Mouse (Mus musculus): ENCODE measurements around the gene Rbbp5. TPM values are rescaled to one million over a fixed set of nuclear protein-coding genes. Genes with fewer than 3 reads are reported as not detected.

Gene Rbbp5
- polyA plus RNA-seq, 1 experiment from 2014 or later = 14.5 TPM

DNA sequence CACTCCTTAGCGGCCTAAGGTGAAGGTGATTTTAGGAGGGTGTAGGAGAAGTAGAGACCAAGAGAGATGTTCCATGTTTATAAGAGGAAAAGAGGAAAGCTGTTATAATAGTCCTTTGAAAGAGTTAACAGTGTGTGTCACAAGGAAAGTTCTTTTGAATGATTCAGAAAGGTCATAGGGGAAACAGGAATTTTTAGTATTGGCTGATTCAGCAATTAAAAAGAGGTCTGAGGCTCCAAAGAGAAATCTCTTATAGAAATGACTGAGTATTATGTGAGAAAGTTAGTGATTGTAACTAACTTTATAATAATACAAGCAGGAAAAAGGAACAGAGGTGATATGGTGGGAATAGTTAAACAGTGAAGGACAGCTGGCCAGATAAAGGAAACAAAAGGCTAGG lies 2.3 kb downstream of the Rbbp5 start:
- H3K27ac ChIP-seq (ENCODE audit: low read depth, low read length) = no peak overlapping the region
- no peak overlapping the region for H3K9ac ChIP-seq (ENCODE audit: low read depth, low read length)
- H3K27me3 ChIP-seq (replicated peaks; ENCODE audit: control insufficient read depth, insufficient read depth, low read length) = no peaks in the 10 kb centered on the region
- no peak for ATAC-seq
- WGBS = 91% methylated on average over 1 of the region's 1 CpGs
- no peaks in the 10 kb centered on the region; the same call in 1 of the 2 replicates for H3K36me3 ChIP-seq (ENCODE audit: control insufficient read depth, insufficient read depth)
- TF ChIP-seq CTCF (IDR thresholded peaks at IDR 0.05; ENCODE audit: low read depth) = no peak
- no peak overlapping the region for H3K4me3 ChIP-seq (ENCODE audit: low read depth, low read length)
- H3K9me3 ChIP-seq (ENCODE audit: control insufficient read depth) = no peaks in the 10 kb centered on the region
- no peak overlapping the region for H3K4me2 ChIP-seq (replicated peaks; ENCODE audit: low read depth)
- peaks cover 5% of the 10 kb centered on the region; the same call in 1 of the 2 replicates for H3K4me1 ChIP-seq (replicated peaks; ENCODE audit: control insufficient read depth, insufficient read depth, low read length)

GRCm38 (mm10) chr1:132481619-132482018 lies 4.5 kb downstream of the Rbbp5 start:
- Histone ChIP-seq H3K27ac (ENCODE audit: low read depth, low read length) (no peak overlapping the region), H3K27me3 (replicated peaks; ENCODE audit: control insufficient read depth, insufficient read depth, low read length) (no peaks in the 10 kb centered on the region), H3K4me1 (replicated peaks; ENCODE audit: control insufficient read depth, insufficient read depth, low read length) (peaks cover under 1% of the 10 kb centered on the region; the same call in 1 of the 2 replicates), H3K9ac (ENCODE audit: low read depth, low read length) (no peak overlapping the region), H3K4me2 (replicated peaks; ENCODE audit: low read depth) (no peak overlapping the region), H3K9me3 (ENCODE audit: control insufficient read depth) (no peaks in the 10 kb centered on the region), H3K4me3 (ENCODE audit: low read depth, low read length) (no peak overlapping the region), H3K36me3 (ENCODE audit: control insufficient read depth, insufficient read depth) (peaks cover 3% of the 10 kb centered on the region)
- TF ChIP-seq CTCF (IDR thresholded peaks at IDR 0.05; ENCODE audit: low read depth) = no peak
- 83% methylated on average over 2 of the region's 2 CpGs for WGBS
- no peak for ATAC-seq

DNA sequence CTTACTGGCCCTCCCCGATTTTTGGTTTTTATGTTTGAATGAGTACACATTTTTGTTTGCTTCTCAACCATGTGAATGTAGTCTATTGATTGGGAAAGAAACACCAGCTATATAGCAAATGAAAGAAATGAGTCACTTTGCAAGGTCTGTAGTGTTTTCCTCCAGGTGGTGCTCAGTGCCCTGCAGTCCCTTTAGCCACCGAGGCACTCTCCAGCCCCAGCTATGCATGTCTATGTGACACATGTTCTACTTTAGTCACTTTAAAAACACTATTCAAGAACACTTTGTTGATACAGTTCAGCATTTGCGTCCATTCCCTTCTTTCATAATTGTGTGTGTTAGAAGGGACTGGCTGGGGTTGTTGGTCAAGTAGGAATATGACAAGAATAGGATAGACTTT lies 6.1 kb downstream of the Rbbp5 start:
- H3K4me1 ChIP-seq (replicated peaks; ENCODE audit: control insufficient read depth, insufficient read depth, low read length) = no peaks in the 10 kb centered on the region
- peaks cover 9% of the 10 kb centered on the region for H3K36me3 ChIP-seq (ENCODE audit: control insufficient read depth, insufficient read depth)
- ATAC-seq = no peak
- H3K9ac ChIP-seq (ENCODE audit: low read depth, low read length) = no peak overlapping the region
- no peaks in the 10 kb centered on the region for H3K9me3 ChIP-seq (ENCODE audit: control insufficient read depth)
- WGBS = 91% methylated on average over 3 of the region's 3 CpGs
- TF ChIP-seq CTCF (IDR thresholded peaks at IDR 0.05; ENCODE audit: low read depth) = no peak
- H3K27ac ChIP-seq (ENCODE audit: low read depth, low read length) = no peak overlapping the region
- no peak overlapping the region for H3K4me3 ChIP-seq (ENCODE audit: low read depth, low read length)
- H3K4me2 ChIP-seq (replicated peaks; ENCODE audit: low read depth) = no peak overlapping the region
- H3K27me3 ChIP-seq (replicated peaks; ENCODE audit: control insufficient read depth, insufficient read depth, low read length) = no peaks in the 10 kb centered on the region

DNA sequence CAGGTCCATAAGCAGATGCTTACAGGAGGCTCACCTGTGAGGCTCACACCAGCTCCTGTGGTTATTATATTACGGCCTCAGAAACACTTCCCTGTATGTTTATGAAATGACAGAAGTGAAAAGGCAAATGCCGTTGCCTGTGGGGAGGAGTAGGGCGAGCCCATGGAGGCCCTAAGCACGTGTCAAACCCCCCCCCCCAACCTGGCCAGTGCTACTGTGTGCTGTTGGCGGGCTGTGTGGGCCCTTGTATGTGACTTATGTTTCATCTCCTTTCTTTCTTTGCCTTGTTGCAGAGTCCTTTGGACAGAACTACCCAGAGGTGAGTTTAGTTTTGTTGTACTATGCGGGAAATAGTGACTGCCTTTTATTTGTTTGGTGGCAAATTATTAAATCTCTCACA lies 6.6 kb downstream of the Rbbp5 start:
- Histone ChIP-seq H3K4me1 (replicated peaks; ENCODE audit: control insufficient read depth, insufficient read depth, low read length) (no peaks in the 10 kb centered on the region), H3K4me2 (replicated peaks; ENCODE audit: low read depth) (no peak overlapping the region), H3K27ac (ENCODE audit: low read depth, low read length) (no peak overlapping the region), H3K9me3 (ENCODE audit: control insufficient read depth) (no peaks in the 10 kb centered on the region), H3K4me3 (ENCODE audit: low read depth, low read length) (no peak overlapping the region), H3K36me3 (ENCODE audit: control insufficient read depth, insufficient read depth) (peaks cover 14% of the 10 kb centered on the region), H3K9ac (ENCODE audit: low read depth, low read length) (no peak overlapping the region), H3K27me3 (replicated peaks; ENCODE audit: control insufficient read depth, insufficient read depth, low read length) (no peaks in the 10 kb centered on the region)
- no peak for TF ChIP-seq CTCF (IDR thresholded peaks at IDR 0.05; ENCODE audit: low read depth)
- ATAC-seq = no peak
- 78% methylated on average over 6 of the region's 6 CpGs for WGBS

DNA sequence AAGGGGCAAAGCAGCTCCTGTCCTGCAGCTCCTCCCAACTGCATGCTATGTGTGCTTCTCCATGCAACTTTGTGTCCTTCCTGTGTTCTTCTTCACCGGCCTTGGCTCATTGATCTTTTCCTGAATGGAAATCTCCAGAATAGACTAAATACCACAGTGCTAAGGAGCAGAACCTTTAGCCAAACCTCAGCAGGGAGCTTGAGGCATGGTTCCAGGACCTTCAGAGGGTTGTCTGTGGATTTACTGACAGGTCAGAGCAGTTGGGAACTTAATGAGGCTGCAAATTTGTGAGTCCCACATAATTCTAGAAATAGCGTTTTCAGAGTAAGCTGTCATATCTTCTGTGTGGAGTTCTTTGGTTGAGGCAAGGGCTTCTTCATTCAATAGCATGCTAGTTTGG lies 23.4 kb downstream of the Rbbp5 start:
- 96% methylated on average over 2 of the region's 2 CpGs for WGBS
- Histone ChIP-seq H3K27ac (ENCODE audit: low read depth, low read length) (no peak overlapping the region), H3K4me3 (ENCODE audit: low read depth, low read length) (no peak overlapping the region), H3K9me3 (ENCODE audit: control insufficient read depth) (no peaks in the 10 kb centered on the region), H3K4me2 (replicated peaks; ENCODE audit: low read depth) (no peak overlapping the region), H3K36me3 (ENCODE audit: control insufficient read depth, insufficient read depth) (peaks cover 80% of the 10 kb centered on the region), H3K27me3 (replicated peaks; ENCODE audit: control insufficient read depth, insufficient read depth, low read length) (no peaks in the 10 kb centered on the region), H3K9ac (ENCODE audit: low read depth, low read length) (no peak overlapping the region), H3K4me1 (replicated peaks; ENCODE audit: control insufficient read depth, insufficient read depth, low read length) (no peaks in the 10 kb centered on the region)
- no peak for ATAC-seq
- no peak for TF ChIP-seq CTCF (IDR thresholded peaks at IDR 0.05; ENCODE audit: low read depth)

- peaks cover 66% of the 10 kb centered on the region for H3K36me3 ChIP-seq (ENCODE audit: control insufficient read depth, insufficient read depth)
- no peak for ATAC-seq
- H3K4me3 ChIP-seq (ENCODE audit: low read depth, low read length) = no peak overlapping the region
- no peak overlapping the region for H3K4me2 ChIP-seq (replicated peaks; ENCODE audit: low read depth)
- no peaks in the 10 kb centered on the region for H3K4me1 ChIP-seq (replicated peaks; ENCODE audit: control insufficient read depth, insufficient read depth, low read length)
- H3K27me3 ChIP-seq (replicated peaks; ENCODE audit: control insufficient read depth, insufficient read depth, low read length) = no peaks in the 10 kb centered on the region
- WGBS = 87% methylated on average over 5 of the region's 5 CpGs
- H3K9ac ChIP-seq (ENCODE audit: low read depth, low read length) = no peak overlapping the region
- no peak for TF ChIP-seq CTCF (IDR thresholded peaks at IDR 0.05; ENCODE audit: low read depth)
- no peak overlapping the region for H3K27ac ChIP-seq (ENCODE audit: low read depth, low read length)
- H3K9me3 ChIP-seq (ENCODE audit: control insufficient read depth) = no peaks in the 10 kb centered on the region
Observed at GRCm38 (mm10) chr1:132505155-132505554, 28.0 kb downstream of the Rbbp5 start.

- no peaks in the 10 kb centered on the region for H3K9me3 ChIP-seq (ENCODE audit: control insufficient read depth)
- no peak within 1 kb of the TSS for H3K4me2 ChIP-seq (replicated peaks; ENCODE audit: low read depth)
- H3K36me3 ChIP-seq (ENCODE audit: control insufficient read depth, insufficient read depth) = peaks cover 57% of the 10 kb centered on the region
- H3K4me3 ChIP-seq (ENCODE audit: low read depth, low read length) = no peak within 1 kb of the TSS
- H3K27me3 ChIP-seq (replicated peaks; ENCODE audit: control insufficient read depth, insufficient read depth, low read length) = no peaks in the 10 kb centered on the region
- H3K27ac ChIP-seq (ENCODE audit: low read depth, low read length) = no peak within 1 kb of the TSS
- H3K4me1 ChIP-seq (replicated peaks; ENCODE audit: control insufficient read depth, insufficient read depth, low read length) = no peaks in the 10 kb centered on the region
- no peak for ATAC-seq
- H3K9ac ChIP-seq (ENCODE audit: low read depth, low read length) = no peak within 1 kb of the TSS
- no peak for TF ChIP-seq CTCF (IDR thresholded peaks at IDR 0.05; ENCODE audit: low read depth)
- WGBS = 89% methylated on average over 7 of the region's 7 CpGs
Observed at GRCm38 (mm10) chr1:132506058-132506457, 28.9 kb downstream of the Rbbp5 start, which contains the start of gene Tmem81. Gene Tmem81 (plus strand): TSS chr1:132506230.
